Mouse (Mus musculus): ENCODE measurements at regions not wholly inside any gene's neighbourhood (a gene's known extent, or its start where the extent isn't known, plus 50 kb on each side); places are given as distances from the start of the nearest gene placed in this dataset.

DNA sequence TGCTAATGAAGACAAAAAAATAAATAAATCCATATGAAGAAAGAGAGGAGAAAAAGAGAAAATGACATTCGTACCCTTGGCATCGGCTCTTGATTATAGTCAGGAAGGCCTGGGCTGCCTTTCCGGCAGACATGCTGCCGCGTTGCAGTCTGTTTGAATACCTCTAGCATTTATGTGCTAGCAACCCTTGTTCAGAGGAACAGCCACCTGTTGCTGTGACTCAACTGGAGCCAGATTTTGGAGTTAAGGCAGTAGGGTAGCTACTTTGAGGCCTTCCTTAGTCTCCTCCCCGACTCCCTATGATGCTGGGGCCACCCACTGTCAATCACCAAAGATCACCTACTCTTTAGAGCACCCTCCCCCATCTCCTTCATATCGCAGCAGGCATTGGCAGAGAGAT lies 148.5 kb upstream of the Cops8 start:
- no peak for DNase-seq (ENCODE audit: low read depth, low spot score)

DNA sequence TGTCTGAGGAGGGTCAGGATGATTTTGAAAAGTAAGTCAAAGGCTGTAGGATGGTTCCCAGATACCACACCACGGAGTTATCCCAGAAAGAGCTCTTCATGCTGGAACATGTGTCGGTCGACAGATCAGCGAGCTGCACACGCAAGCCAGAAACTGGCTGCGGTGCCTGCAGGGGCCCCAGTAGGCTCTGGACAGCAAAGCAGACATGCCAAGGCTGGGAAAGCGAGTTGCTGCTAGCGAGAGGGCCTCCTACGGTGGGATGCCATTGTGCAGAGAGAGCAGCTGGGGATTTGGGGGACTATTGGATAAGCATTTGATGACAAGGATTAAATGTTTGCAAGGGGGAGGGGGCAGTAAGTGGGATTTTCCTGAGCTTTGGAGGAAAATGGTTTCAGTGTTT lies 145.4 kb upstream of the Cops8 start:
- DNase-seq (ENCODE audit: low read depth, low spot score): no peak

DNA sequence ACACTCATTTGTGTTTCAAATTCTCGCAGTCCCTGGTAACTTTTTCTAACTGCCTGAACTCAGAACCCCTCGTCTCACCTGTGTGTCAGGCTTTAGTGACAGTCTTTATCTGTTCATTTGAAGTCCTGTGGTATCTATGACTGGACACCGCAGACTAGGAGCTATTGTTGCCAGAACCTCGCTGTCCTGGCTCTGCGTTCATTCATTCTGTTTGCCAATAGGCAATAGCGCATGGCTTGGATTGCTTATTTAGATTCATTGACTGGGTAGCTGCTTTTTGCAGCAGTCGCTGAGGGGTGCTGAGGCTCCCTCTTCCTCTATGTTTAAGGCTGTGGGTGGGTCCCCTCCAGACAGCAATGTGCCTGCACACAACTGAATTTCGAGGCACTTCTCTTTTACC lies 144.6 kb upstream of the Cops8 start:
- DNase-seq (ENCODE audit: low read depth, low spot score): no peak

DNA sequence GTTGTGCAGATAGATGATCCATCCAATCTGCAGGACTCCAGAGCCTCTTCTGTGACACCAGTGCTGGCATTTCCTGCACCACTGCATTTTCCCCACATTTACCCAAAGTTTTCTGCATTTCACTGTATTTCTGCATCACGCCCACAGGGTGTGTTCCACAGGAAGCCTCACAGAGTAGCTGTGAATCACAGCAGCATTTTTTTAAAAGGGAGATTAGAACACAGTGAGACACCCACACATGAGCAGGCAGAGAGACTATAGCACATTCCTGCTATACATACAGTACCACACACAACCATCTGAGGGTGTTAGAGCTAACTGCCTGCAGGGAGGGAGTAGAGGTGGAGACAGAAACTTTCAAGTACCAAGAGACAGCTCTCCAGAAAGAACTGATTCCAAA lies 141.1 kb upstream of the Cops8 start:
- no peak for DNase-seq (ENCODE audit: low read depth, low spot score)

DNA sequence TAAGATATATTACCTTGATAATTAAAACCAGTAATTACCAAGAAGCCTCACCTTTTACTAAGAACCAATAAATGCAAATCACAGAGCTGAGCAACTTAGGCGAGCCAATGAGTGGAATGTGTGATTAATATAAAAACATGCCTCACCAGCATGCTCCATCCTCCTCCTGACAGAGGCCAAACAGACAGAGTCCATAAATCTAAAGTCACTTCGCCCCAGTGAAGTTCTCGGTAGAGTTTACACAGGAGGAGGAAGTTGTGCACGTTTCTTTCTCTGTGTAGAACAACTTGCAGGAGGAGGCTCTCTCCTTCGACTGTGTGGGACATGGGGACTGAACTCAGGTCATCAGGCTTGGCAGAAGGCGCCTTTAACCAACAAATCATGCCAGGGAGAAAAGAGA lies 139.5 kb upstream of the Cops8 start:
- no peak for DNase-seq (ENCODE audit: low read depth, low spot score)

DNA sequence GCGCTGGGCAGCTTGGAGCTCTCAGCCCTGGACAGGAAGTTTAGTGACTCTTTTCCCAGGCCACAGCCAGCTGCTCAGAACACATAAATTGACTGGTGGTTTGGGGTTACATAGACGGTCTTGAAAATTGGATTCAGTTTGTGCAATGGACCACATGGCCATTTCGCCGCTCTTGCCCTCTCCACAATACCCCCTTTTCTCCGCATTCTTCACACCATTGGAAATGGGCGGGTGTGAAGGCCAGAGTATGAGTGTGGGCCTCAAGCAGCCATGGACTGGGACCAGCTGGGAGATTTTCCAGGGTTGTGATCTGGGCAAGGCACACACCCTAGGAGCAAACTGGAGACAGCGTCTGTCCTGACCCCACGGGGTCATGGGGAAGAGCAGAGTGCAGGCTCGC lies 135.1 kb upstream of the Cops8 start:
- no peak for DNase-seq (ENCODE audit: low read depth, low spot score)

DNA sequence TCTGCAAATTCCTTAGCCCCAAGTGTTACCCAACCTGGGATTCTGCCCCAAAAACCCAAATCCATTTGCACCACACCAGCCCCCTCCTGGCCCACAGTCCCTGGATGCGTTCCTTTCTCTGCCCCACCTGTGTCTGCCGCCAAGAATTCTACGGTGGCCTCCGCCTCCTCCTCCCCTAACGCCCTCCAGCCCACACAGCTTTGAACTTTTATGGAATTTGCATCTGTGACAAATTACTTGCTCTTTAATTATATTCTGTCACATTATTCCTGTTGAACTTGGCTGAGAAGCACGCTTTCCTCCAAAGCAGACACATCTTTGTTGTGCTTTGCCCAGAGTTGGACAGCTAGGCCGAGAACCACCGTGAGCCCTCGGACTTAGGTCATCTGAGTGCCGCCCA lies 131.8 kb upstream of the Cops8 start:
- no peak for DNase-seq (ENCODE audit: low read depth, low spot score)

DNA sequence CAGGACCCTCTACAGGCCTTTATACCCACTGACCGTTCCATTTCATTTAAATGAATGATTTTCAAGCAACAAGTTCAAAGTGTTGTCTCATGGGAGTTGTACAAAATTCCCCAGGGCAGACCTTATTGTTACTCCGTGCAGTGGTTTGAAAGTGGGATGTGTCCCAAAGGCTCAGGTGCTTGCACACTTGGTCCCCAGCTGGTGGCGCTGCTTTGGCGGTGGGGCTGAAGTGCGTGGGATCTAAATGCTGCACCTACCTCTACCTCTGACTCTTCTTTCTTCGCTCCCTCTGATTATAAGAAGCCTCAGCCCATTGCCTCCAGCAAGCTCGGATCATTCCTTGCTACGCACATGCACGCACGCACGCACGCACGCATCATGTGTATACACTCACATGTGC lies 131.0 kb upstream of the Cops8 start:
- no peak for DNase-seq (ENCODE audit: low read depth, low spot score)

DNA sequence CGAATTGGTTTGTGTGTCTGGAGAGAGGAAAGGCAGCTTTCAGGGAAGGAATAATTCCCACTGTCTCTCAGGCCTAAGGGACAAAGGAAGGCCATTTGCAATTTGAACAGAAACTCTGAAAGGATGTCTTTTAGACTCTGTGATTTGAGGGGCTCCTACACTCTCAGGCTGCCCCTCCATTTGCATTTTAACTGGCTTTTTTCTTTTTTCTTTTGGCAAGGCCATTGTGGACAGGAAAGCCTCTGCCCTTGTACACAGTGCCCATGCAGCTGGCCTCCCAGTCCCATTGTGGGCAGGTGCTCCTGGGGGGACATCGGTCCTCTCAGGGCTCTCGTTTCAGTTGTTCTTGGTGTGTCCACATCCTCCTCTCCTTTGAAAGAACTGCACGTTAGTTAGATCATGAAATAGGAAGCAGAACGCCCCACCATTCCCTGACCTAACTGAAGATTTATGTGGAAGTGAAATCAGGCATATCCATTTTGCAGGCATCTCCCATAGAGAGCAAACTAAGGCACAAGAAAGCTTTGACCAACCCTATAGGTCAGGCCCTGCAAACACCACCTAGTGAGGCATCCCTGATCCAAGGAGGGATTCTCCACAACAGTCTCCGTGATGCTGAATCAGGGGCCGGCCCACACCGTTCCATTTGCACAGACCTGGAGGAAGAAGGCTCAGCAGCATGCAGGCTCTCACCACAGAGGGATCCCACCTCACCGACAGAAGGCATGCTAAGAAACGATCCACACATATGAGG lies 127.5 kb upstream of the Cops8 start:
- DNase-seq (ENCODE audit: low read depth, low spot score): no peak

DNA sequence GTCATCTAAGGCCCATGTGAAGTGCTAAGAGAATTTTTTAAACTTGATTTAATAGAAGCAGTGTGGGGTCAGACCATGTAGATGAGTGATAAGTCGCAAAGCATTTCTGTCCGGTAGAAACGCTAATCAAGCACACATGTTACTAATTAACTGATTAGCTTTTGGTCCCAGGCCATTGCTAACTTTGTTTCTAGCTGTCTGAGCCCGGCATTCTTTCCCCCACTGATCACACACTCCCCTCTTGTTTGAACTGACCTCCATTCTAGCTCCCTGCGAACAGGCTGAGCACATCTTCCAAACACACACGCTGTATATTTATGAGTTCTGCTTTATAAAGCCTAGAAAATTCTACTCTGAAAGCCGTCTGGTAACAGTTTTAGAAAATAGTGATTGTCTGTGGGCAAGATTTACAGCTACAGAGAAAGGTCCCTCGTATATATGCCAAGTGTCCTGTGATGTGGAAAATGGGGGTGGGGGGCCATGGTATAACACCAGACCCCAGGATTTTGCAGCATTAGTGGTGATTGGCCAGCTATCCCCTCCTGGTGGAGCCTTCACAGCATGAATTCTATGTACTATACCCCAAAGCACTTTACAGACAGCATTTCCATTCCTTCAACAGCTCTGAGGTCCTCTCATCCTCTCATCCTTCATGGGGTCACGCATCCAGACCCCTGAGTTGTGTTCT lies 126.1 kb upstream of the Cops8 start:
- no peak for DNase-seq (ENCODE audit: low read depth, low spot score)

DNA sequence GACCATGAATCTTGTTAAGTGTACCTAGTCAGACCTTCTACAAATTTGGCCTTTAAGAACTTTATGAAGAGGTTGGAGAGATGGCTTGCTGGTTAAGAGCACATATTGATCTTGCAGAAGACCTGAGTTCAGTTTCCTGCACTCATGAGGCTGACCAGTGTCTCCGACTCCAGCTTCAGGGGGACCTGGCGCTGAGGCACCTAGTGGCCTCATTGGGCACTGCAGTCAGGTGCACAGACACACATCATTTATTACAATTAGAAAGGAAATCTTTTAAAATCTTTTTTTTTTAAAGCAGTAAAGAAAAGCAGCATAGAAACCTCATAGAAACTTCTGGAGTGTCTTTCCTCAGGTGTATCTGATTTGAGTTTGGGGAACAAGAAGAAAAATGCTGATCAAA lies 123.9 kb upstream of the Cops8 start:
- no peak for DNase-seq (ENCODE audit: low read depth, low spot score)

DNA sequence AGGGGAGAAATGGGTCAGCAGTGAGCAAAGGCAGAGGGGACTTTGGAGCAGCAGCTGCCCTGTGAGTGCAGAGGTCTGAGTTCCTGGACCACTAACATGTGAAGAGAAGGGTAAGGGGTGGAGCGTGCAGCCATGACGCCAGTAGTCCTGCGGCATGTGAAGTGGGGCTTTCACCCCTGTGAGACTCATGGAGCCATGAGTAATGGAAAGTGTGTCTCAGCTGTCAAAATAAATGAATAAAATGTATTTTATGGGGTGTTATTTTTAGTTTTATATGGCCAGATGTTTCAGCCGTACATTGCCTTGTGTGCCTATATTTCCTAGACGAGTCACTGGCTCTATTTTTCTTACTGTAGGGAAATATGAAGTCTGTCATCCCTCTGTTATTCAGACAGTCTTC lies 121.5 kb upstream of the Cops8 start:
- no peak for DNase-seq (ENCODE audit: low read depth, low spot score)

DNA sequence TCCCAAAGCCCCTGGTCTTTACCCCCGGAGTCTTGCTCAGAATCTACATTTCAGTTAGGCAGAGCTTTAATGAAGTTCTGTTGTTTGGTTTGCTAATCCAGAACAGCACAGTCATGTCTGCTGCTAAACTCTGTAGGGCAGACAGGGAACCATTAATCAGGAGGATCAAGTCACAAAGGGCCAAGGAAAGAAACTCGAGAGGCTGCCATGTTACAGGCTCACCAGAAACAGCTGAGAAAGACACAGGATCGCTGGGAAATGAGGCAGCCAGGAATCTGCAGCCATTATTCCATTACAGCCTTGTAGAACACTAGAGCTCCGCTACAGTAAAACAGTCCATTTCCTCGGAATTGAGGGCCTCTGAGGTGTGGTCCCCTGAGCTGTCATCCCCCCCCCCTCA lies 121.1 kb upstream of the Cops8 start:
- DNase-seq (ENCODE audit: low read depth, low spot score): no peak

DNA sequence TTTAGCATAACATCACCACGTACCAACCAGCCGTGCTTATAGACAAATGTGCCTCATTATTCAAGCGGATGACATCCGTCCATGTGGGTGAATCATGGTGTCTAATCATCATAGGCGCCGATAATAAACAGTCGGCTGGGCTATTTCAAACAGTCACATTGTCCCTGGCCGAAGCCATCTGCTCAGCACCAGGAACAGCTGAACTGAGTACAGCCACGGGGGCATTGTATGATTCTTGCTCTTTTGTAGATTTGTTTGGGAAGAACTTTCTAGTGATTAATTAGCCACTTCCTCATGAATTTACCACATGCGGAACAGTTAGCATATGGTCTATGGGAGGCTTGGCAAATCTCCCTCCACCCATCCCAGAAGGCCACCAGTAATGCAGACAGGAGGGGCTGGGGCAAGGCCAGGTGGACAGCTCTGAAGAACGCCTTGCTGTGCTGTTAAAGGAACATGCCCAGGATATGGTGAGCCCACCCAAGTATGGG lies 116.4 kb upstream of the Cops8 start:
- DNase-seq (ENCODE audit: low read depth, low spot score): no peak

DNA sequence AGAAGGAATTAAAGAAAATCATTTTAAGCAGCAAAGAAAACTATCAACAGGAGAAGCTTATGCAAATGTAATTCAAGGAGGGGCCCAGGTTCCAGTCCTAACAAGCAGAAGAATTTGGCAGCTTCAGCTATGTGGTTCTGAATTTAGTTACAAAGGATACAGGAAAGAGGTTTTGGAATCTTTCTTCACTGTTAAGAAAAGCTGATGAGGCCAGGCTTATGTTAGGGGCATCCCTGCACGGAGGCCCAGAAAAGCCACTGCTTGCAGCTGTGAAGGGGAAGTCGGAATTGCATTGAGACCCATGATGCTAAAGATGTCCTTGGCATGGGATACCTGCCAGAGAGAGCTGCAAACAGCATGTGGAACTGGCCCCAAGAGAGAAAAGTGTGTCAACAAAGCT lies 114.9 kb upstream of the Cops8 start:
- no peak for DNase-seq (ENCODE audit: low read depth, low spot score)

DNA sequence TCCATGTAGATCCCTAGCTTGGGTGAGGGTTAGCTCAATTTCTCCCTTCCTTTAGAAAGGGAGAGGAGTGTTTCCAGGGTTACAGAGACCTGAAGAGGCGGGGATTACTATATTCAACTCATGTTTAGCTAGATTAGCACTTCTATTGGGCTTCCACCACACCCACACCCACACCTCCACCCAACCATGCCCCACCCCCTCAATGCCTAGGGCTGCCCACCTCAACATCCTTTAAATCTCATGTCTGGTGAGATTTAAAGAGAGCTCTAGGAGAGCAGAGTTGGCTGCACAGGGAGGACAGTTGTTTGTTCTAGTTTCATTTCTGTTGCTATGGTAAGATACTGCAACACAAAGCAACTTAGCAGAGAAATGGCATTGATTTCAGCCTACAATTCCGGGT lies 113.8 kb upstream of the Cops8 start:
- no peak for DNase-seq (ENCODE audit: low read depth, low spot score)

DNA sequence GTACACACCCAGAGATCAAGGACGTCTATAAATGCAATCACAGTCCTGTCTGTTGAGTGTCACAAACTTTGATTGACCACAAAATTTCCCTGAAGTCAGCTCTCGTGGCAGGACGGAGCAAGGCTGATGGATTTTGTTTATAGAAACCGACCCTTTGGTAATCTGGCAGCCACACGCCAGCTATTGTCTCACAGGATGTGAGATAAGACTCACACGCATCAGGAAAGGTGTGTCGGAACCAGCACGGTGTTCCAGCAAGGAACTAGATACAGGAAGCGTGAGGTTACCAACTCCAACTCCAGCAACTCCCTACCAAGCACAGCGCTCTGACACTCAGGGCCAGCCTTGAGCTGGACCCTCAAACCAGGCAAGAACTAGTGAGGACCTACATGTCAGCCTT lies 112.4 kb upstream of the Cops8 start:
- DNase-seq (ENCODE audit: low read depth, low spot score): no peak

DNA sequence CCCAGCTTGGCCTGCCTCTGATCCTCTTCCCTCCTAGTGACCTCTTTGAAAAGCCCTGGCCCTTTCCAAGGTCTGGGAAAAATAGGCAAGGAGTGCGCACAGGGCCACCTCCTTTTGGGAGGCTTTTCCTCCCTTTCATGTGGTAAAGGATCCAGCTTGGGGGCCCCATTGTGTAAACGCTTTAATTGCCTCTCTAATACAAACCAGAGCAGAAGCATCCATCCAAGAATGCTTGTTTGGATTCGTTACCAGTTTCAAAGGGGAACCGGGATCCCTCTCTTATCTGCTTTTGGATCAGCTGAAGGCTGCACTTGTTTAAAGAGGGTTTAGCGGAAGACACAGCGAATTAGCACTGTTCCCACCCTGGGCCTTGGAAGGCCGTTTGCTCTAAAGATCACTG lies 109.3 kb upstream of the Cops8 start:
- DNase-seq (ENCODE audit: low read depth, low spot score): no peak

DNA sequence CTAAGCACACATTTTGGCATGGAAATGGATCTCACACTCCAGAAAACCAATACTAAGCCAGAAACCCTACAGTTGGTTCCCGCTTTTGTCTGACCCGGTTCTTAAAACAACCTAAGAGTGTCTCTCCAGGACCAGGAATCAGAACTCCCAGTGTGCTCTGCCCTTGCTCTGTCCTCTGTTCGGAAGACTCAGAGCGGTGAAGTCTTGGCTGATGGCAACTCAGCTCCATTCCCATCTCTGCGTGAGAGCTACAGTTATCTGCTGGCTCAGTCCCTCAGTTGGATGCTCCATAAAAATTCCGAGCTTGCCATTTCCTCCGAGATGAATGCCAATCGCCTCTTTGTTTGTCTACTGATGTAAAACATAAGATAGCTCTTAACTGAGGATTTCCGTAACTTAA lies 107.6 kb upstream of the Cops8 start:
- no peak for DNase-seq (ENCODE audit: low read depth, low spot score)

DNA sequence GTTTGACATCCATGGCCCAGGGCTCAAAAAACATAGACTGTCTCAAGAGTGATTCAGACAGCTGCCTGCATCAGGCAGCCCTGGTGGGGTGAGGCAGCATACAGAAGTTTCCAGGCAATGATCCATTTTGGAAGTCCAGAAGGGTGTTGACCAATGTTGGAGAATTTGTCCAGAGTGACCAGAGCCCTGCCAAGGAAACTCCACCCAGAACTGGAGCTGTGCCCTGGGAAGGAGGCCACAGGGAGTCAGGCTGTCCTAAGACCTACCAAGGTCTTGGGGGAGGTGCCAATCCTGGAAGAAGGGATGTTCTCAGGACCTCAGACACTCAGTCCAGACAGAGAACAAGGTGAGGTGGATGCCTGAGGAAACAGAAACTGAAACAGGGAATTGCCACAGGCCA lies 105.2 kb upstream of the Cops8 start:
- DNase-seq (ENCODE audit: low read depth, low spot score): no peak

DNA sequence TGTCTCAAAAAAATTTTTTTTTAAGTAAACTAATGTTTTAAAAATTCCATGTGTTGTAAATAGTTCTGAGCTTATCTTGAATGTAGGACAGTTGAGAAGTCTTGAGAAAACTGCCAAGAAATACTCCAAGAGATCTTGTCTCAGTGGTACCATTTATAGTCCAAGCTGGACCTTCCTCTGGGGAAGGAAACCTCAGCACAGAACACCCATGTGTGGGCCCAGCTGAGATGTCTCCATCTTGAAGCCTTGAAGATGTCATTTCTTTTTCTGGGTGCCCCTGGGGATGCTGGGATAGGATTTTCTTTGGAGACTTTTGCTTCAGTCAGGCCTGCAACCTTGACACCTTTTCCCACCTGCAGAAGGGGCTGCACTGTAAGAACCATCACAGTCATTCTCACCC lies 101.4 kb upstream of the Cops8 start:
- DNase-seq (ENCODE audit: low read depth, low spot score): no peak

DNA sequence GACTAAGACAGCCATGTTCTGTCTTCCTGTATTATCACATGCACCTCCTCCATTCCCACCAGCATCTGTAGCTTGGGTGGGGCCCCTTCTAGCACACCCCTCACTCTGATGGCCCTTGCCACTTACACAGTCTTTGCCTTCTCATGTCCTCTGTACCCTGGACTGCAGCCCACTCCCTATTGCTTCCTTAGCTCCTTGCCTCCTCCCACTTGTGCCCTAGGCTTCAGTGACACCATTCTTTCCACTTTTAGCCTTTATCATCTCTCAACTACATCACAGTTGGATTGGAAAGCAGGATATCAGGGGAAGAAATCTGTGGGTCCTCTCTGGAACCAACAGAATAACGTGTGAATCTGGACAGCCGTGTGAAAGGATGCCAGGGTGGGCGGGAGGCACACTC lies 100.4 kb upstream of the Cops8 start:
- no peak for DNase-seq (ENCODE audit: low read depth, low spot score)

DNA sequence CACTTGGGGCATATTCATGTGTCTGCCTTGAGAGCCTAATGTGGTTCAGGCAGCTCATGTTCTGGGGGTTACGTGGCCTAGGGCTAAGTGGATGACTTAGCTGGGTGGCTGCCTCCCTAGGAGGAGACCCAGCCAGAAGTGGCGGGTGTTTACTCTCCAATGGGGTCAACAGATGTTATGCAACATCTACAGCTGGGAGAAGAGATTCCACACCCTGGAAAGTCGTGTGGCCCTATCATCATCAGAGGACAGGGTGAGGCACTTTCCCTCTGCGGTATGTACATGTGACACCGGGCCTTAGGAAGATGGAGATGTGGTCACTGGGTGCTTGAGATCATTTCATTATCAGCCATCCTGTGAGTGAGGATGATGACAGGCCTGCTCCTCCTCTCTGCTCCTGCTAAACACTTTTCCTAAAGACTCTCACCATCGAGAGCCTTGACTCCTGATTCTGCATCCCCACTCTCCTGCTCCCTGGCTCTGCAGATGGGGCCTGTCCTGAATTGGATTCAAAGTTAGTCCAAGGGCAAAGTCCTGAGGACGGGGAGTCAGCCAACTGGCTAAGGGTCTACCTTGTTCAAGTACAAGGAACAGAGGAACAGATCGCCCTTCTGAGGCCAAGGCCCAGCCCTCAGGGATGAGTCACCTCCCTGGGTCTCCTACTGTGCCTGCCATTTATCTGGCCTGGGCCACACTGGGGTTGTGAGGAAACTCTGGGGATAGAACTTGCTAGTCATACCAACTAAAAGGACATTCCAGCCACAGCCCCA lies 99.8 kb upstream of the Cops8 start:
- DNase-seq (ENCODE audit: low read depth, low spot score): no peak
